Mouse (Mus musculus): ENCODE results near the gene Col15a1.

GRCm38 (mm10) chr4:47247574-47247973 lies 39.6 kb downstream of the Col15a1 start:
- TF ChIP-seq CTCF (IDR thresholded peaks at IDR 0.05; ENCODE audit: borderline replicate concordance, insufficient read depth, low read length) (no peak), POLR2A (IDR thresholded peaks at IDR 0.05; ENCODE audit: low read depth, low read length) (no peak)
